Mouse (Mus musculus) spleen, adult 2 months (tissue): ENCODE data around the gene Ap2b1.

Source experiments
- CTCF ChIP-seq: fragments of 200-500 bp; IDR thresholded peaks from 2 replicates; pipeline ENCODE4 v1.5.1; 2011; ENCODE audit warnings: mild to moderate bottlenecking, inconsistent platforms; ENCODE audit not compliant: insufficient read depth, insufficient read length, insufficient replicate concordance; ENCODE audit errors: extremely low read depth
- POLR2A ChIP-seq: fragments of 200-500 bp; IDR thresholded peaks from 2 replicates; pipeline ENCODE4 v1.6.1; 2011; ENCODE audit warnings: low read depth, low read length, inconsistent platforms

DNA sequence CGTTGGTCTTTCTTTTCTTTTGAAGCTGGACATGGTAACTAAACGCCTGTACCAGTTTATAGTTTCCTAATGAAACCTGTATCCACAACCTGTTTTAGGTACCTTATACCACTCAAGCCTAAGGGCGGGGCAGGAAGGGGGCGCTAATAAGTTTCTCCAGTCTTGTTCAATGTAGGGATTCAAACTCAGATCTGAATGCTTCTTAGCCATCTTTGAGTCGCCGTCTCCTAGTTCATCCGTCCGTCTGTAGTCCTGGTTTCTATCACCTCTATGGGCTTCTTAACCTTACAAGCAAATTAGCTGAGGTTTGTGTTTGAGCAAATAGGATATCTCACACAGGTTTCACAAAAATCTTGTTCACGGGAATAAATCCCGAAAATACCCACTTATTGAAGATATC, 3.3 kb downstream of the Ap2b1 start:
- no peak for TF ChIP-seq CTCF
- no peak for TF ChIP-seq POLR2A
